Mouse (Mus musculus): ENCODE data around the gene Lrrc75b. TPM values are rescaled to one million over a fixed set of nuclear protein-coding genes. Genes with fewer than 3 reads are reported as not detected.
"Not testable (repeated sequence)": the region's sequence is repeated elsewhere in the genome, so short reads cannot be mapped to it uniquely, and the experiment has no call there.

Gene Lrrc75b
- polyA plus RNA-seq, 1 experiment: 2.1 TPM

DNA sequence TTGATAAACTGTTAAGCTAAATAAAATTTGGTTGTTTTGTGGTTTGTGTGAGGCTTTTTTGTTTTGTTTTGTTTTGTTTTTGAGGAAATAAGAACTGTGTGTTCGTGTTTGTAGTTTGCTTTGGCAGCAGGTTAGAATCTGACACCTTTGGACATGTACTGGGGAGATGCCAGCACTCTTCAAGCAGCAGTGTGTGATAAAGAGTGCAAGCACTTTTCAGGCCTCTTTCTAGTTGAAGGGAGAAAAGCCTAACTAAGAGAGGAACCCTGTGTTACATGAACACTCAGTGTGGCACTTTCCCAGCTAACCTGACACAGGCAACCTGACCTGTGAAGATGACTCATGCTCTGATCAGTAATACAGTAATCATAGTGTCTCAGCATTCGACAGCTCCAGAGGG lies 24.7 kb downstream of the Lrrc75b start:
- DNase-seq: no peak
- Histone ChIP-seq H3K27me3 (replicated peaks; ENCODE audit: control insufficient read depth, insufficient read depth, low read length) (no peaks in the 10 kb centered on the region), H3K36me3 (ENCODE audit: control insufficient read depth, insufficient read depth, low read length) (peaks cover 4% of the 10 kb centered on the region), H3K4me3 (ENCODE audit: insufficient read depth, low read depth, low read length) (no peak overlapping the region), H3K27ac (ENCODE audit: insufficient read depth, low read depth, low read length) (no peak overlapping the region), H3K4me1 (ENCODE audit: control insufficient read depth, insufficient read depth, low read length) (no peaks in the 10 kb centered on the region)
- WGBS: 74% methylated on average over 2 of the region's 2 CpGs
- no peak for TF ChIP-seq CTCF (conservative IDR thresholded peaks at IDR 0.05; ENCODE audit: insufficient read depth, insufficient read length, low read depth, low read length)
- no peak for TF ChIP-seq POLR2A (IDR thresholded peaks at IDR 0.05; ENCODE audit: low read depth, low read length)

- WGBS: 83% methylated on average over 8 of the region's 8 CpGs
- DNase-seq: no peak
Observed at GRCm38 (mm10) chr10:75534934-75535333, 25.2 kb downstream of the Lrrc75b start.

DNA sequence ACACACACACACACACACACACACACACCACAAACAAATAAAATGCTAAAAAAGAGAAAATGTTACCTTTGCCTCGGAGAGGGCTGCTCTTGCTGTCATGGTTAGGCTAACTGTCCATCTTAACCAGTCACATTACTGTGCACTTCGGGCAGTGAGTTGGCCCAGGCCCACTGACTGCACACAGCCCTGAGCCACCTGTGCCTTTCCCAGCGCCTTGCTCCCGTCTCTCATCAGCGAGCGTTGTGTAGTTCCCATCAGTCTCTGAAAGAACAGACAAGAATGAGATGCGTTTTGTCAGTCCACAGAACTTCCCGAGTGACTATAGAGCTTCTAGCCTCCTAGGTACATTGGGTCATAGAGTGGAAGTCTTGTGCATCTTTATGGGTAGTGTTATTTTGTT lies 25.9 kb downstream of the Lrrc75b start:
- Histone ChIP-seq H3K4me1 (ENCODE audit: control insufficient read depth, insufficient read depth, low read length) (no peaks in the 10 kb centered on the region), H3K27ac (ENCODE audit: insufficient read depth, low read depth, low read length) (no peak overlapping the region), H3K36me3 (ENCODE audit: control insufficient read depth, insufficient read depth, low read length) (peaks cover 4% of the 10 kb centered on the region), H3K4me3 (ENCODE audit: insufficient read depth, low read depth, low read length) (no peak overlapping the region), H3K27me3 (replicated peaks; ENCODE audit: control insufficient read depth, insufficient read depth, low read length) (no peaks in the 10 kb centered on the region)
- DNase-seq: no peak
- 90% methylated on average over 8 of the region's 8 CpGs for WGBS
- TF ChIP-seq POLR2A (IDR thresholded peaks at IDR 0.05; ENCODE audit: low read depth, low read length): no peak
- TF ChIP-seq CTCF (conservative IDR thresholded peaks at IDR 0.05; ENCODE audit: insufficient read depth, insufficient read length, low read depth, low read length): no peak

More at GRCm38 (mm10) chr10:75534934-75535333, 25.2 kb downstream of the Lrrc75b start:
- Histone ChIP-seq H3K4me1 (ENCODE audit: control insufficient read depth, insufficient read depth, low read length) (no peaks in the 10 kb centered on the region), H3K27ac (ENCODE audit: insufficient read depth, low read depth, low read length) (no peak overlapping the region), H3K27me3 (replicated peaks; ENCODE audit: control insufficient read depth, insufficient read depth, low read length) (no peaks in the 10 kb centered on the region), H3K36me3 (ENCODE audit: control insufficient read depth, insufficient read depth, low read length) (peaks cover 4% of the 10 kb centered on the region), H3K4me3 (ENCODE audit: insufficient read depth, low read depth, low read length) (no peak overlapping the region)
- TF ChIP-seq CTCF (conservative IDR thresholded peaks at IDR 0.05; ENCODE audit: insufficient read depth, insufficient read length, low read depth, low read length) (no peak), POLR2A (IDR thresholded peaks at IDR 0.05; ENCODE audit: low read depth, low read length) (no peak)

- 79% methylated on average over 9 of the region's 9 CpGs for WGBS
- no peaks in the 10 kb centered on the region for H3K4me1 ChIP-seq (ENCODE audit: control insufficient read depth, insufficient read depth, low read length)
- peaks cover 4% of the 10 kb centered on the region for H3K36me3 ChIP-seq (ENCODE audit: control insufficient read depth, insufficient read depth, low read length)
- DNase-seq: no peak
- H3K4me3 ChIP-seq (ENCODE audit: insufficient read depth, low read depth, low read length): no peak overlapping the region
- no peaks in the 10 kb centered on the region for H3K27me3 ChIP-seq (replicated peaks; ENCODE audit: control insufficient read depth, insufficient read depth, low read length)
- no peak overlapping the region for H3K27ac ChIP-seq (ENCODE audit: insufficient read depth, low read depth, low read length)
- no peak for TF ChIP-seq POLR2A (IDR thresholded peaks at IDR 0.05; ENCODE audit: low read depth, low read length)
Observed at GRCm38 (mm10) chr10:75531532-75532090, 28.5 kb downstream of the Lrrc75b start.

DNA sequence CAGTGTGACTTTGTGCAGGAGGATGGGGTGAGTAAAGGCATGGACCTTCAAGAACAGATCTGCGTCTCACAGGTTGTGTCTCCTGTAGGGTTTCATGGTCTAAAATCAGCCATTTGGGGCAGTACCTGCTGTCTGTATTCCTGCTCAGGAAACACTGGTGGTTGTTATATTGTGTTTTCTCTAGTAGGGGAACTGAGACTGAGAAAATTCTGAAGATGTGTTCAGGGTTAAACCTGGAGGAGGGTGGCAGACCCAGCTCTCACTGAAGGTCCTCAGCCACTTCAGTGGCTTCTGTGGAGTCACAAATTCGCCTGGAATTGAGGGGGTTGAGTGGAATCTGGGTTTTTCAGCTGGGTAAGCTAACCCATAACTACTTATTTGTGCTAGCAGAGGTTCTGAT lies 29.8 kb downstream of the Lrrc75b start:
- Histone ChIP-seq H3K4me3 (ENCODE audit: insufficient read depth, low read depth, low read length) (no peak overlapping the region), H3K27ac (ENCODE audit: insufficient read depth, low read depth, low read length) (no peak overlapping the region), H3K36me3 (ENCODE audit: control insufficient read depth, insufficient read depth, low read length) (peaks cover 4% of the 10 kb centered on the region), H3K4me1 (ENCODE audit: control insufficient read depth, insufficient read depth, low read length) (no peaks in the 10 kb centered on the region; the same call in 1 of the 2 replicates), H3K27me3 (replicated peaks; ENCODE audit: control insufficient read depth, insufficient read depth, low read length) (no peaks in the 10 kb centered on the region)
- WGBS: 90% methylated on average over 2 of the region's 2 CpGs
- DNase-seq: no peak
- TF ChIP-seq POLR2A (IDR thresholded peaks at IDR 0.05; ENCODE audit: low read depth, low read length): no peak
- no peak for TF ChIP-seq CTCF (conservative IDR thresholded peaks at IDR 0.05; ENCODE audit: insufficient read depth, insufficient read length, low read depth, low read length)

DNA sequence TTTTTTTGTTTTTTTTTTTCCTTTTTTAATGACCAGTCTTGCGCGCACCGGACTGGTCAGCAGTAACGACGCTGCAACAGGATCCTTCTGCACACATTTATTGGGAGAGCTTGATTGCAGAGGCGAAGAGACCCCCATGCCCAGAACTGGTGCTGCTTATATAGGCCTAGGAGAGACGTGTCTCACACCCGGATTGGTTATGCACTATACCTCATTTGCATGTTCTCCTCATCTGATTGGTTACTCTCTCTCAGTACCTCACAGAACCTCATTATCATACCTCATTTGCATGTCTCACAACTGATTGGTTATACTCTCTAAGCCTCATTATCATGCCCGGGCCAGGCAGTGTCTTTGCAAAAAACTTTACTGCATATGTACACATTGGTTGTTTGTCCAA lies 34.7 kb downstream of the Lrrc75b start:
- 94% methylated on average over 9 of the region's 9 CpGs for WGBS
- not testable (repeated sequence) for H3K27me3 ChIP-seq (replicated peaks; ENCODE audit: control insufficient read depth, insufficient read depth, low read length); H3K4me3 ChIP-seq (ENCODE audit: insufficient read depth, low read depth, low read length); H3K27ac ChIP-seq (ENCODE audit: insufficient read depth, low read depth, low read length); H3K4me1 ChIP-seq (ENCODE audit: control insufficient read depth, insufficient read depth, low read length); DNase-seq; H3K36me3 ChIP-seq (ENCODE audit: control insufficient read depth, insufficient read depth, low read length)

GRCm38 (mm10) chr10:75521643-75522042 lies 38.5 kb downstream of the Lrrc75b start:
- DNase-seq: peak; percentile 74
- Histone ChIP-seq H3K27me3 (replicated peaks; ENCODE audit: control insufficient read depth, insufficient read depth, low read length) (no peaks in the 10 kb centered on the region), H3K27ac (ENCODE audit: insufficient read depth, low read depth, low read length) (peak overlapping the region; percentile 94), H3K4me3 (ENCODE audit: insufficient read depth, low read depth, low read length) (no peak overlapping the region), H3K4me1 (ENCODE audit: control insufficient read depth, insufficient read depth, low read length) (peaks cover 9% of the 10 kb centered on the region; the same call in 1 of the 2 replicates), H3K36me3 (ENCODE audit: control insufficient read depth, insufficient read depth, low read length) (peaks cover 5% of the 10 kb centered on the region)
- TF ChIP-seq POLR2A (IDR thresholded peaks at IDR 0.05; ENCODE audit: low read depth, low read length): no peak
- 46% methylated on average over 4 of the region's 4 CpGs for WGBS

DNA sequence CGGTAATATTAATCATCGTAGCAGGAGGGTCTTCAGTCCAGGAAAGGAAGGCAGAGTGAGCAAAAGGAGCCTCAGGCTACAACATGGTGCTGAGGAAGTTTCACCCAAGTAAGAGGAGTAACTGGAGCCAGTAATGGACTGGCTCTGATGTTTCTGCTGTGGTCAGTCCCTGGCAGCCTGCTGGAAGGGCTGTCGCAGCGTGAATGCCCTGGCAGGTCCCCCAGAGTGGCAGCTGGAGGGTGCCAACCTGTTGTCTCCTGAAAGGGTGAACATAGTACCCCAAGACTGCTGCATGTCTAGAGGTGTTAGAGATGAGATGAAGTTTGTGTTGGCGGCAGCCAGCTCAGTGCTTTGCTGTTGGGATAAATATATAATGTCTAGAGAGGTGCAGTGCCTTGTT lies 39.5 kb downstream of the Lrrc75b start:
- Histone ChIP-seq H3K27ac (ENCODE audit: insufficient read depth, low read depth, low read length) (peak overlapping the region; percentile 94; the same call in 1 of the 2 replicates), H3K4me3 (ENCODE audit: insufficient read depth, low read depth, low read length) (no peak overlapping the region), H3K27me3 (replicated peaks; ENCODE audit: control insufficient read depth, insufficient read depth, low read length) (no peaks in the 10 kb centered on the region), H3K36me3 (ENCODE audit: control insufficient read depth, insufficient read depth, low read length) (peaks cover 5% of the 10 kb centered on the region), H3K4me1 (ENCODE audit: control insufficient read depth, insufficient read depth, low read length) (peaks cover 13% of the 10 kb centered on the region; the same call in 1 of the 2 replicates)
- WGBS: 88% methylated on average over 5 of the region's 5 CpGs
- DNase-seq: no peak
- TF ChIP-seq CTCF (conservative IDR thresholded peaks at IDR 0.05; ENCODE audit: insufficient read depth, insufficient read length, low read depth, low read length): no peak
- TF ChIP-seq POLR2A (IDR thresholded peaks at IDR 0.05; ENCODE audit: low read depth, low read length): no peak

All from kidney, adult 2 months (tissue).